Mouse (Mus musculus) small intestine, adult 2 months (tissue): ENCODE measurements around the gene Il18. TPM values are rescaled to one million over a fixed set of nuclear protein-coding genes. Genes with fewer than 3 reads are reported as not detected.
"Not testable (repeated sequence)": the region's sequence is repeated elsewhere in the genome, so short reads cannot be mapped to it uniquely, and the experiment has no call there.

Experiments
- H3K27ac ChIP-seq: fragments of 200-500 bp; 2 replicates; pipeline ENCODE4 v1.5.1; 2012; ENCODE audit warnings: low read depth, low read length, control low read depth, inconsistent platforms; ENCODE audit not compliant: insufficient read depth
- H3K27me3 ChIP-seq: fragments of 200-500 bp; 2 replicates; pipeline ENCODE4 v1.6.1; 2012; ENCODE audit warnings: mild to moderate bottlenecking, moderate library complexity, low read length, inconsistent platforms; ENCODE audit not compliant: control insufficient read depth, insufficient read depth
- H3K36me3 ChIP-seq: fragments of 200-500 bp; 2 replicates; pipeline ENCODE4 v1.6.1; 2012; ENCODE audit warnings: mild to moderate bottlenecking, low read length, control low read depth, inconsistent platforms; ENCODE audit not compliant: control insufficient read depth, insufficient read depth
- H3K4me1 ChIP-seq: fragments of 200-500 bp; 2 replicates; pipeline ENCODE4 v1.6.1; 2012; ENCODE audit warnings: low read length, inconsistent platforms, mixed read lengths; ENCODE audit not compliant: control insufficient read depth, insufficient read depth, insufficient read length
- H3K4me3 ChIP-seq: fragments of 200-500 bp; 2 replicates; pipeline ENCODE4 v1.5.1; 2012; ENCODE audit warnings: low read depth, mild to moderate bottlenecking, control low read depth, inconsistent platforms, low read length, moderate library complexity
- CTCF ChIP-seq: fragments of 200-500 bp; IDR thresholded peaks from 2 replicates; pipeline ENCODE4 v1.5.1; 2012; ENCODE audit warnings: low read depth, mild to moderate bottlenecking, control low read depth, inconsistent platforms, low read length, moderate library complexity, mixed read lengths; ENCODE audit not compliant: insufficient replicate concordance, insufficient read length; ENCODE audit errors: extremely low read depth
- POLR2A ChIP-seq: fragments of 200-500 bp; IDR thresholded peaks from 2 replicates; pipeline ENCODE4 v1.6.1; 2012; ENCODE audit warnings: low read depth, mild to moderate bottlenecking, control low read depth, inconsistent platforms, low read length, moderate library complexity
- WGBS: fragments of 180-500 bp; shearing (Covaris S2); methylation state at CpG from one replicate; pipeline ENCODE4 v1.1.7; 2018; 5-methylcytosine and 5-hydroxymethylcytosine counted together
- polyA plus RNA-seq: library from polyadenylated mRNA; depleted of rRNA; stranded (reverse); fragments of >200 nt; gene quantifications from 2 replicates; pipeline ENCODE4 v1.2.3, GENCODE M21; 2012; rRNA removed

Gene Il18
- polyA plus RNA-seq, 1 experiment: 5.7 TPM

DNA sequence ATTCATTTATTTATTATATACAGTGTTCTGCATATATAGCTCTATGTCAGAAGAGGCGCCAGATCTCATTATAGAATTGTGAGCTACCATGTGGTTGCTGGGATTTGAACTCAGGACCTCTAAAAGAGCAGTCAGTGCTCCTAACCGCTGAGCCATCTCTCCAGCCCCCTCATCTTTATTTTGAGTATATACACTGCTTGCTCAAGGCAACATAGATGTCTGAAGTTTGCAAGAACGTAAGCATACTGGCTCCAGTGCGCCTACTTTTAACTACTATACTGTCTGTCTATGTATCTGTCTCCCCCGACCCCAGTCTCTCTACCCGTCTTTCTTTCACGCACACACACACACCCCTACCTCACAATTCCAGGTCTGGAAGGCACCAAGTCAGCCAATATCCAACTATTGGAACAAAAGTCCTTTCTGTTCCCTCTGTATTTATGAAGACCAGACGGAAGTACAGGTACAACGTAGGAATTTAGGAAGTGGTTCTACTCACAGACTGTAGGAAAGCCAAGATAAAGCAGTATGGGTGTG lies 63.2 kb downstream of the Il18 start:
- Histone ChIP-seq H3K27ac (no peak overlapping the region), H3K4me1 (no peaks in the 10 kb centered on the region), H3K36me3 (peaks cover 15% of the 10 kb centered on the region), H3K27me3 (no peaks in the 10 kb centered on the region), H3K4me3 (no peak overlapping the region)
- 54% methylated on average over 9 of the region's 9 CpGs for WGBS
- TF ChIP-seq POLR2A: no peak
- no peak for TF ChIP-seq CTCF

DNA sequence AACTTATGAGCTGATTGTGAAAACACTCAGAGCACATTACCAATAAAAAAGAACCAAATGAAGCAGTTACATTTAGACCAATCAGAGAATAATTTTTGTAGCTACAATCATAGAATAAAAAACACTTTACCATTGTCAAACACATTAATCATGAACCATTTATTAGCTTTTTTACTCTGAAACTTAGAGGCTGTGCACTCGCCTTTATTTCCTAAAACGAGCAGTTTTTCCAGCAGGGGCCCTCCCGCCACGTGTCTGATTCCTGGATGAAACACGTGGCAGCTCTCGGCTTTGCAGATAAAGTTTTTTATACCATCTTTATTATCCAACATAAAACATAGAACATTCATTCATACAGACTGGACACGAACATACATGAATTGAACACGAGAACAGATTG lies 76.3 kb downstream of the Il18 start:
- H3K4me3 ChIP-seq, H3K36me3 ChIP-seq, H3K4me1 ChIP-seq, H3K27ac ChIP-seq, H3K27me3 ChIP-seq: not testable (repeated sequence)
- WGBS: 93% methylated on average over 6 of the region's 8 CpGs

Other genes starting within 250 kb of the Il18 start
- gene Rpl10-ps3, start 209.9 kb upstream of the Il18 start, polyA plus RNA-seq: 4.6 and 4.8 TPM in 2 replicates
- 2.5 and 23.9 TPM in 2 replicates for gene Plet1, start 60.3 kb upstream of the Il18 start, polyA plus RNA-seq
- gene Pts, start 26.1 kb upstream of the Il18 start, polyA plus RNA-seq: 10.4 and 14.9 TPM in 2 replicates
- gene Bco2, start 354 bp downstream of the Il18 start, polyA plus RNA-seq: 5.5 and 8.5 TPM in 2 replicates
- gene Tex12, start 6.5 kb downstream of the Il18 start, polyA plus RNA-seq: 0.10 TPM in 1 of 2 replicates, not detected in the other
- gene Sdhd, start 49.0 kb downstream of the Il18 start, polyA plus RNA-seq: 307 and 325 TPM in 2 replicates
- gene Timm8b, start 49.1 kb downstream of the Il18 start, polyA plus RNA-seq: 93.7 and 98.1 TPM in 2 replicates
- 0.28 TPM in 2 replicates for gene Pih1d2, start 62.5 kb downstream of the Il18 start, polyA plus RNA-seq
- 1.2 and 1.6 TPM in 2 replicates for gene Nkapd1, start 62.6 kb downstream of the Il18 start, polyA plus RNA-seq
- 5.3 and 10.2 TPM in 2 replicates for gene Dlat, start 105.0 kb downstream of the Il18 start, polyA plus RNA-seq
- gene Dixdc1, start 184.7 kb downstream of the Il18 start, polyA plus RNA-seq: 0.57 and 0.75 TPM in 2 replicates
- gene 2310030G06Rik, start 191.7 kb downstream of the Il18 start, polyA plus RNA-seq: 7.6 and 15.0 TPM in 2 replicates
- 16.7 and 23.1 TPM in 2 replicates for gene Cryab, start 196.5 kb downstream of the Il18 start, polyA plus RNA-seq
- 3.5 and 7.6 TPM in 2 replicates for gene Hspb2, start 197.5 kb downstream of the Il18 start, polyA plus RNA-seq
- 2.4 and 2.6 TPM in 2 replicates for gene Fdxacb1, start 213.4 kb downstream of the Il18 start, polyA plus RNA-seq
- 13.2 and 17.6 TPM in 2 replicates for gene Alg9, start 220.2 kb downstream of the Il18 start, polyA plus RNA-seq
- 12.6 and 20.7 TPM in 2 replicates for gene 1110032A03Rik, start 220.7 kb downstream of the Il18 start, polyA plus RNA-seq